Mouse (Mus musculus): ENCODE results near the gene Cxcr2.

DNA sequence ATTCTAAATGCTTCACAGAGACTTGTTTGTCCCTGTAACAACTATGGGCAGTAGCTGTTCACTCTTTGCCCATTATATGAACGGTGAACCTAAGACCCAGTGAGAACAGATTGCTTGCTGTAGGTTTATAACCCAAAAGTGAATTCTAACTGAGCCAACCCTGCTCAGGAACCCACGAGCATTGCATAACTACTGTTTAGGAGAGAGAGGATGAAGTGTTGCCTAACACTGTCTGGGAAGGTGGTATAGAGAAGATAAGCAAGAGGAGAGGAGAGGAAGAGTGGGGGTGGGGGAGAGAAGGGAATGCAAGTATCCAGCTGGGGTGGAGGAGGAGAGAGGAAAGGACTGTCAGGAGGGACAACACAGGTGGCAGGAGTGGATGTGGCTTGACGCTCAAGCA is 2.7 kb upstream of the Cxcr2 start:
- TF ChIP-seq POLR2A (IDR thresholded peaks at IDR 0.05; ENCODE audit: borderline replicate concordance, low read depth, low read length) = no peak
- no peak for TF ChIP-seq CTCF (IDR thresholded peaks at IDR 0.05; ENCODE audit: low read depth, low read length)
